Mouse (Mus musculus) megakaryocyte, embryonic 14.5 days (primary cell): ENCODE measurements around the gene Slc25a45. TPM values are rescaled to one million over a fixed set of nuclear protein-coding genes. Genes with fewer than 3 reads are reported as not detected.
A peak's percentile ranks its signal among the peaks of the same experiment; 100 is the strongest.

Experiments used
- H3K27me3 ChIP-seq: replicated peaks from 2 replicates; pipeline ENCODE3; 2012; ENCODE audit warnings: inconsistent platforms
- H3K36me3 ChIP-seq: replicated peaks from 2 replicates; pipeline ENCODE3; 2012; ENCODE audit warnings: low read length, inconsistent platforms, mixed read lengths
- H3K4me1 ChIP-seq: 2 replicates; pipeline ENCODE4 v1.6.1; 2012; ENCODE audit warnings: inconsistent platforms
- H3K4me3 ChIP-seq: replicated peaks from 2 replicates; pipeline ENCODE3; 2012; ENCODE audit warnings: moderate library complexity, mild to moderate bottlenecking, inconsistent platforms
- H3K9me3 ChIP-seq: 2 replicates; pipeline ENCODE4 v1.6.1; 2012; ENCODE audit warnings: inconsistent platforms
- FLI1 ChIP-seq: IDR thresholded peaks from 2 replicates; pipeline ENCODE4 v1.6.1; 2012; ENCODE audit warnings: low read length, inconsistent platforms, mixed read lengths
- GATA1 ChIP-seq: IDR thresholded peaks from 3 replicates; pipeline ENCODE4 v1.6.1; 2012; ENCODE audit warnings: mixed read lengths, low read length, inconsistent platforms, borderline replicate concordance
- polyA plus RNA-seq: library from polyadenylated mRNA; stranded (reverse); fragments of >175 nt; gene quantifications from 2 replicates; pipeline ENCODE4 v1.2.3, GENCODE M21; 2012; ENCODE audit warnings: low replicate concordance; ENCODE audit not compliant: insufficient read depth

Gene Slc25a45
- polyA plus RNA-seq, 1 experiment: 3.6 TPM

- no peaks in the 10 kb centered on the region for H3K9me3 ChIP-seq
- peaks cover 99% of the 10 kb centered on the region for H3K4me1 ChIP-seq
- H3K27me3 ChIP-seq: no peaks in the 10 kb centered on the region
- TF ChIP-seq GATA1 (no peak), FLI1 (no peak)
- peak overlapping the region; percentile 71 for H3K4me3 ChIP-seq
- peaks cover 97% of the 10 kb centered on the region for H3K36me3 ChIP-seq
These were observed 43.2 kb upstream of the Slc25a45 start for GRCm38 (mm10) chr19:5834260-5834925.

DNA sequence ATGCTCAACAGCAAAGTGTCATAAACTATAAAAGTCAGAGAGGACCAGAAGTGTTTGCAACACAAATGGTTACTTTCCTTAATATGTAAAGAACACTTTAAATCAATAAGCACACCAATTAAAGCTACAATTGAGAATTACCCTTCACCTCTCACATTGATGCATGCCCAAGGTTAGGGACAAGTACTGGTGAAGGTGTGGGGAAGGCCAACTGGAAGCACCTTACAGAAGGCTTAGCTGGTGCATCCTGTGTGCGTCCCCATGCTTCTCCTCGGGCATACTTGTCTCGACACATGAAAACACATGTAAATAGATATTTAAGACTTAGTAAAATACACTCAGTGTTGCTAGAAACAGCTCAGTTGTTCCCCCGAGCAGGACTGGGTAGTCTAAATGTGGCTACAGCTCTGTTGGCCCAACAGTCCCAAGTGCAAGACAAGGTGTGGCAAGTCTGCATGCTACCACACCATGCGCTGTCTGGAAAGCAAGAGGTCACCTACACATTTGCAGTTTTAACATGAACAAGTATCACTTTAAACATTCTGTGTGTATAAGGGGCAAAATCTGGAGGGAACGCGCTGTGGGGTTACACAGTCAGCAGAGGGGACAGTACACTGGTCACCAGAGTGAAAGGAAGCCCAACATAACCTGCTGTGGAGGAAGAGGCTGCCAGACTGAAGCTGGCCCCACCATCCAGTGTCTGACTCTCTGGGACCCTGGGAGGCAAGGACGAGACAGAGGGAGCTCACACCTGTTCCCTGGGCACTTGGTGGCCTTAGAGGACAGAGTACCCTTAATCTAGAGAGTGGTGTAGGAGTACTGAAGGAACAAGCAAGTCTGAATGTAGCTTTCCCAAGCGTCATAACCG lies 42.3 kb upstream of the Slc25a45 start:
- Histone ChIP-seq H3K4me3 (peak overlapping the region; percentile 83), H3K4me1 (peaks cover 99% of the 10 kb centered on the region), H3K9me3 (no peaks in the 10 kb centered on the region), H3K27me3 (no peaks in the 10 kb centered on the region), H3K36me3 (peaks cover 97% of the 10 kb centered on the region)
- TF ChIP-seq FLI1: no peak
- no peak for TF ChIP-seq GATA1

- H3K36me3 ChIP-seq: peaks cover 97% of the 10 kb centered on the region
- TF ChIP-seq FLI1 (no peak), GATA1 (no peak)
- H3K27me3 ChIP-seq: no peaks in the 10 kb centered on the region
- peak overlapping the region; percentile 83 for H3K4me3 ChIP-seq
- H3K4me1 ChIP-seq: peaks cover 99% of the 10 kb centered on the region
- no peaks in the 10 kb centered on the region for H3K9me3 ChIP-seq
These were observed 41.6 kb upstream of the Slc25a45 start for GRCm38 (mm10) chr19:5835922-5836430.

- peaks cover 99% of the 10 kb centered on the region for H3K4me1 ChIP-seq
- H3K4me3 ChIP-seq: peak overlapping the region; percentile 82
- no peaks in the 10 kb centered on the region for H3K27me3 ChIP-seq
- TF ChIP-seq FLI1 (no peak), GATA1 (no peak)
- peaks cover 95% of the 10 kb centered on the region for H3K36me3 ChIP-seq
- no peaks in the 10 kb centered on the region for H3K9me3 ChIP-seq
These were observed 40.6 kb upstream of the Slc25a45 start for GRCm38 (mm10) chr19:5836941-5837572.

- peaks cover 99% of the 10 kb centered on the region for H3K4me1 ChIP-seq
These were observed 40.0 kb upstream of the Slc25a45 start for GRCm38 (mm10) chr19:5837606-5838005.

DNA sequence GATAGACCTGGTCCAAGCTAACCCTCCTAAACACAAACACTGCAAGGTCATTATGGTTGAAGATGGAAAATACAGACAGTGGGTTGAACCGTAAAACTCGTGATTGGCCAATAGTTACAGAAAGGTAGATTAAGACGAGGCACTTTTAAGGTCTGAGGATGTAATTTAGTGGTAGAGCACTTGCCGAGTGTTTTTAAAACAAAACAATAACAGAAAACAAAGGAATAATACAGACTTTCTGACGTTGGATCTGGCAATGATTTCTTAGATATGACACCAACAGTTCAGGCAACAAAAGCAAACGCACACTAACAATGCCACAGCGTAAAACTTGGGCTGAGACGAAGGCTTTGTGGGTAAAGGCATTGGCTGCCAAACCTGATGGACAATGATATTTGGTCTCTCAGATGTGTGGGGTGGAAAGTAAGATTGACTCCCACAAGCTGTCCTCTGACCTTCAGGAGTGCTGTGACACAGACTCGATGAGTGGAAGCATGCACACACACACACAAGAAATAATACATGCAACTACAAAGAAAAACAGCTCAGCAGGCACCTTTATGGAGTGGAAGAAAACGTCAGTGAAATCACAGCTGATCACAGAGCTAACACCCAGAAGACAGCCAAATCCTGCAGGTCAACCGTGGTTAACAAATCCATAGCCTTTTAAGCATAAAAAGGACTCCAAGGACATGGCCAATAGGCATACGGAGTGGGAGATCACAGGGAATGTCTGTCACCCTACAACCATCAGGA lies 39.3 kb upstream of the Slc25a45 start:
- Histone ChIP-seq H3K9me3 (no peaks in the 10 kb centered on the region), H3K27me3 (no peaks in the 10 kb centered on the region), H3K36me3 (peaks cover 95% of the 10 kb centered on the region), H3K4me1 (peaks cover 92% of the 10 kb centered on the region), H3K4me3 (peak overlapping the region; percentile 83)
- TF ChIP-seq FLI1 (no peak), GATA1 (no peak)

More at GRCm38 (mm10) chr19:5837606-5838005, 40.0 kb upstream of the Slc25a45 start:
- Histone ChIP-seq H3K27me3 (no peaks in the 10 kb centered on the region), H3K4me3 (peak overlapping the region; percentile 53), H3K9me3 (no peaks in the 10 kb centered on the region), H3K36me3 (peaks cover 95% of the 10 kb centered on the region)
- TF ChIP-seq FLI1 (no peak), GATA1 (no peak)

GRCm38 (mm10) chr19:5838892-5839165 lies 38.8 kb upstream of the Slc25a45 start:
- TF ChIP-seq FLI1 (no peak), GATA1 (no peak)
- Histone ChIP-seq H3K4me3 (peak overlapping the region; percentile 83), H3K9me3 (no peaks in the 10 kb centered on the region), H3K36me3 (peaks cover 95% of the 10 kb centered on the region), H3K27me3 (no peaks in the 10 kb centered on the region), H3K4me1 (peaks cover 88% of the 10 kb centered on the region)

GRCm38 (mm10) chr19:5839317-5840085 lies 38.1 kb upstream of the Slc25a45 start:
- TF ChIP-seq GATA1: no peak
- no peak for TF ChIP-seq FLI1
- Histone ChIP-seq H3K4me3 (peak overlapping the region; percentile 99), H3K9me3 (no peaks in the 10 kb centered on the region), H3K4me1 (peaks cover 88% of the 10 kb centered on the region), H3K27me3 (no peaks in the 10 kb centered on the region), H3K36me3 (peaks cover 97% of the 10 kb centered on the region)
